Mouse (Mus musculus) adipocyte (in vitro differentiated cells): Measurements from ENCODE around the gene Gm36079.
"Not testable (repeated sequence)": the region's sequence is repeated elsewhere in the genome, so short reads cannot be mapped to it uniquely, and the experiment has no call there.

Source experiments
- DNase-seq: peaks from one replicate; pipeline ENCODE4 v3.0.0-alpha.2; 2016; ENCODE audit warnings: low spot score

The Gm36079 gene

GRCm38 (mm10) chr13:120026911-120027310 lies at the start of gene Gm36079:
Gene Gm36079 (minus strand): TSS chr13:120027011.
- not testable (repeated sequence) for DNase-seq

DNA sequence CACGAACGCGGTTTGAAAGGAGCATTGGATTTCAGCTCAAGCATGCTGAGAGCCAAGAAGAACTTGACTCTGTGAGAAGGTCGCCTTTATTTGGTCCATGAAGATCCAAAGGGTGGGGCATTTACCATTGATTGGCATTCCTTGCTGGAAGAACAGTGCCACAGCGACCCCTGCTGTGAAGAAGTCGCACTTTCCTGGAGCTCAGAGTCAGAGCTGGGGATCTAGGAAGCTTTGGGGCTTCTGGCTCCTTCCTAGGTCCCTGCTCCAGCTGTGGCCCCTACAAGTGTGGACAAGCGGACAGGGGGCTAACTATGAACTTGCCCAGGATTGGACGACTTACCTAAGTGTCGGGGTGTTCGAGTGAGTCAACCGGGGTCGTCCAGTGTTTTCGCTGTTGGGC lies 44.1 kb upstream of the Gm36079 start:
- not testable (repeated sequence) for DNase-seq

- not testable (repeated sequence) for DNase-seq
These were observed 43.3 kb upstream of the Gm36079 start for GRCm38 (mm10) chr13:120070012-120070598.

DNA sequence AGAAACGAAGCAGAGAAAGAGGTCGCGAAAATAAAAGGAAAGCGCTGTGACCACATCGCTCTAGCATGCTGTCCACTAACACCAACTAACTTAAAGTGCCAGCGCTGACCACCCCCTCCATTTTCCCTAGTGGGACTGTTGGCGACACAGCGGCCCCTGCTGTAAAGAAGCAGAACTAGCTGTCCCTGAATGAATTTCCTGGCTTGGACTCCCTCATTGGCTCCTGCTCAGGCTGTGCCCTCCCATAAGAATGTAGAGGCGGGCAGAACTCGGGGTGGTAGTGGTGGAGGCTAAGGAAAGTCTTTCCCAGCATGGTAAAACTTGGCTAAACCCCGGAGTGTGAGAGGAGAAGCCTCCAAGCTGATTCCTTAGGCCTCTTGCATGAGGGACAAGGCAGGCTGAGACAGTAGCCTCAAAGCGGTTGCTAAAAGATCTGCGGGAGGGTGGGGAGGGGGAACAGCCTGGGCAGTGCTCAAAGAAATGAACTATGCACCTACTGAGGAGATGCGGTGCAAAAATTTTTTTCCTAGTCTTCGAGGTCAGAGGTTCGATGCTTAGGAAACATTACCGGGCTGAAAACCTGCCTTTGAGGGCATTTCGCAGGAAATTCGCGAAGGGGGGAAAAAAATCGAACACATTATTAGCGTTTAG lies 36.8 kb upstream of the Gm36079 start:
- not testable (repeated sequence) for DNase-seq

GRCm38 (mm10) chr13:120062903-120063302 lies 36.1 kb upstream of the Gm36079 start:
- not testable (repeated sequence) for DNase-seq

DNA sequence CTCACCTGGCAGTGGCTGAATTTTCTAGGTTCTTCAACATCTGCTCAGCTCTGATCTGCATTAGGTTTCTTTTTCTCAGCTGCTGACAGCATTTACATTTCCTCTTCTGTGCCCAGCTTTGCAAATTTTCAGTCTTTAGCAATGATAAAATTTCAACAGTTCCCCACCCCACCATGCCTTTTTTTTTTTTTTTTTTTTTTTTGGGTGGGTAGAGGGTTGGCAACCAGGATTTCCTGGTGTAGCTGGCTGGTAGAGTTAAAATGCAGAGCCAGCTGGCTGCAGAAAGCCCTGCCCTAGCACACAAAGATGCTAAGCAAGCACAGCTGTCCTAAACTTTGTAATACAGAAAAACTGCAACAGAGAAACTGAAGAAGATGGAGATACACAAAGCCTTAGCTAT lies 25.3 kb upstream of the Gm36079 start, which contains the start of gene Gm21188:
Gm21188 (minus strand) TSS at position 110 of the 400 bp plus-strand sequence.
- DNase-seq: not testable (repeated sequence)

GRCm38 (mm10) chr13:120048608-120049007 lies 21.8 kb upstream of the Gm36079 start:
- DNase-seq: not testable (repeated sequence)

- DNase-seq: not testable (repeated sequence)
These were observed 21.4 kb upstream of the Gm36079 start for GRCm38 (mm10) chr13:120048186-120048585.

GRCm38 (mm10) chr13:120046422-120047209 lies 19.8 kb upstream of the Gm36079 start:
- not testable (repeated sequence) for DNase-seq

GRCm38 (mm10) chr13:120041145-120041544 lies 14.3 kb upstream of the Gm36079 start:
- DNase-seq: not testable (repeated sequence)

- DNase-seq: not testable (repeated sequence)
These were observed 11.1 kb upstream of the Gm36079 start for GRCm38 (mm10) chr13:120037881-120038280.

GRCm38 (mm10) chr13:120036577-120037115 lies 9.8 kb upstream of the Gm36079 start:
- not testable (repeated sequence) for DNase-seq

- DNase-seq: not testable (repeated sequence)
These were observed 8.3 kb upstream of the Gm36079 start for GRCm38 (mm10) chr13:120035151-120035550.

- not testable (repeated sequence) for DNase-seq
These were observed 7.8 kb upstream of the Gm36079 start for GRCm38 (mm10) chr13:120034637-120035036.

DNA sequence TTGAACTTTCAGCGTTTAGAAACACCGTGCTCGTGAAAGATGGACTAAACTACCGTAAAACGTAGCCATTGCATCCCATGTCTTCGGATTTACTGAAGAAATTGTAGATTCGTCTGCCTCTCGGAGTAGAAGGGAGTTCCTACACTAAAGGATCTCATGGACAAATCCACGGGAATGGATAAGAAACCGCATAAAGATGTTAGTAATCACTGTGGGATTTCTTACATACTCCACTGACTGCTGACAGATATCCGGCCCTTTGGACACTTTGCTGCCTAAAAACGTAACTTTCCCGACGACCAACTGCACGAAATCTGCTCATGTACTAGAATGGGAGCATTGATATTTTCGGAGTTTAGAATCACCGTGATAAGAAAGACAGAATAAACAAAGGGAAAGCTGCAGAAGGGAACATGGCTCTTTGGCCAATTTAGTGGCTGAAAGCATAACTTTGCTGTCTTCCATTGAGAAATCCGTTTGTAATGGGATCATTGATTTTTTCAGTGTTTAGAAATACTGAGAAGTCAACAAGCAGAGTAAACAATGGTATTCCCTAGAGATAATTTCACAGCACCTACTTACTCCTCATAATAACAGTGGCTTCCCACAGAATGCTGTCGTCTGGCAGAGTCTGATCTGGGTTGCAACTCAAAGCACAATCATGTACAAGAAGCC lies 6.8 kb upstream of the Gm36079 start:
- DNase-seq: not testable (repeated sequence)

DNA sequence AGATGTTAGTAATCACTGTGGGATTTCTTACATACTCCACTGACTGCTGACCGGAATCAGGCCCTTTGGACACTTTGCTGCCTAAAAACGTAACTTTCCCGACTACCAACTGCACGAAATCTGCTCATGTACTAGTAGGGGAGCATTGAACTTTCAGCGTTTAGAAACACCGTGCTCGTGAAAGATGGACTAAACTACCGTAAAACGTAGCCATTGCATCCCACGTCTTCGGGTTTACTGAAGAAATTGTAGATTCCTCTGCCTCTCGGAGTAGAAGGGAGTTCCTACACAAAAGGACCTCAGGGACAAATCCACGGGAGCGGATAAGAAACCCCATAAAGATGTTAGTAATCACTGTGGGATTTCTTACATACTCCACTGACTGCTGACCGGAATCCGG lies 4.9 kb upstream of the Gm36079 start:
- DNase-seq: not testable (repeated sequence)

- not testable (repeated sequence) for DNase-seq
These were observed 557 bp upstream of the Gm36079 start for GRCm38 (mm10) chr13:120027368-120027767.

DNA sequence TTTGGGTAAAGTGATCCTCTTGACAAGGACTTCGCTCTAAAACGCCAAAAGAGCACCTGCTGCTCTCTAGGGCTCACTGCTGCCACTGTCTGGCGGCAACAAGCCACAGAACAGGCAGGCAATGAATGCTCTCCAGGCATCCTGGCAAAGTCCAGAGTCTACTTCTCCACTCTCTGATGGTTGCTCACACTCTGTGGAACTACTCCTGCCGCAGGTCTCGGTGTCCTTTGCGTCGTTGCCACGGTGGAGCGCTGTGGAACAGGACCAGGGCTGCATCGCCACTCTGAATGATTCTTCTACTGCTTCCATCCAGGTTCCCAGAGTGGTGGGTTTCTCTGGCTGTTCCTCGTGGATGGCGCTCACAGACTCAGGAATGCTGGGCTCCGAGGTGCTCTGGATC lies 438 bp downstream of the Gm36079 start:
- DNase-seq: not testable (repeated sequence)

DNA sequence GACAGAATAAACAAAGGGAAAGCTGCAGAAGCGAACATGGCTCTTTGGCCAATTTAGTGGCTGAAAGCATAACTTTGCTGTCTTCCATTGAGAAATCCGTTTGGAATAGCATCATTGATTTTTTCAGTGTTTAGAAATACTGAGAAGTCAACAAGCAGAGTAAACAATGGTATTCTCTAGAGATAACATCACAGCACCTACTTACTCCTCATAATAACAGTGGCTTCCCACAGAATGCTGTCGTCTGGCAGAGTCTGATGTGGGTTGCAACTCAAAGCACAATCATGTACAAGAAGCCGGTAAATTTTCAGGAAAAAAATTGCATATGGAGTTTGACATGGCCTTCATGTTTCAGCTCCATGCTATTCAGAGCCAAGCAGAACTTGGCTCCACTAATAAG lies 1.2 kb downstream of the Gm36079 start:
- DNase-seq: not testable (repeated sequence)

- DNase-seq: not testable (repeated sequence)
These were observed 1.8 kb downstream of the Gm36079 start for GRCm38 (mm10) chr13:120025004-120025403.

DNA sequence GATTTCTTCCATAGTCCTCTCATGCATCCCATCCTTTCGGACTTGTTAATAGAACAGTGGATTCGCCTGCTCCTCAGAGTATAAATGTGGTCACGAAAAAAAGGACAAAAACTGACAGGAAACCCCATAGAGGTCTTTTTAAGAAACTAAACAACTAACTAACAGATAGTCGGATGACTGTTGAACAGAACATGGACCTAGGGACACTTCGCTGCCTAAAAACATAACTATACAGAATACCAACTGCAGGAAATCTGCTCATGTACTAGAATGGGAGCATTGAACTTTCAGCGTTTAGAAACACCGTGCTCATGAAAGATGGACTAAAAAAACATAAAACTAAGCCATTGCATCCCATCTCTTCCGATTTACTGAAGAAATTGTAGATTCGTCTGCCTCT lies 2.2 kb downstream of the Gm36079 start:
- DNase-seq: not testable (repeated sequence)

DNA sequence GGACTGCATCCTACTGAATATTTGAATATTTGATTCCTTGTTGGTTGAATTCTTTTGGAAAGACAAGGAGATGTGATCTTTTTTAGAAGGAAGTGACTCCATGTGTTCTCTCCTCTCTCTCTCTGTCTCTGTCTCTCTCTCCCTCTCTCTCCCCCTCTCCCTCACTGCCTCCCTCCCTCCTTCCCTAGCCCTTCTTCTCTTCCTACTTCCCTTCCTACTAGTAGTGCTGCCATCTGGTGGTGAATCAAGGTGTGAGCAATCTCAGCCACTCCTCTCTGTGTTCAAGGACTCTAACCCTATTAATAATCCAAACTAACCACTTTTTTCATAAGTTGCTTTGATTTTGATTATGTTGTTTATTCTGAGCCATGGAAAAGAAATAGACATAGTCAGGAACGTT lies 5.3 kb downstream of the Gm36079 start:
- peak; percentile 4 for DNase-seq
